Mouse (Mus musculus): ENCODE results near the gene Stk16.

Stk16 gene

GRCm38 (mm10) chr1:75239591-75239990 is 29.0 kb downstream of the Stk16 start:
- DNase-seq = no peak

GRCm38 (mm10) chr1:75243411-75243810 is 32.8 kb downstream of the Stk16 start:
- DNase-seq = no peak

- DNase-seq = no peak
These were observed 33.7 kb downstream of the Stk16 start for GRCm38 (mm10) chr1:75244175-75244826.

GRCm38 (mm10) chr1:75244836-75245235 is 34.2 kb downstream of the Stk16 start:
- DNase-seq = peak; percentile 77

- no peak for DNase-seq
These were observed 36.7 kb downstream of the Stk16 start for GRCm38 (mm10) chr1:75247071-75247930.

- DNase-seq = no peak
These were observed 37.6 kb downstream of the Stk16 start for GRCm38 (mm10) chr1:75248041-75248772.

- DNase-seq = no peak
These were observed 39.9 kb downstream of the Stk16 start for GRCm38 (mm10) chr1:75250498-75250897.

- peak; percentile 93 for DNase-seq
These were observed 40.7 kb downstream of the Stk16 start for GRCm38 (mm10) chr1:75251112-75251970.

- DNase-seq = no peak
These were observed 41.7 kb downstream of the Stk16 start for GRCm38 (mm10) chr1:75252308-75252707.

GRCm38 (mm10) chr1:75253029-75253428 is 42.4 kb downstream of the Stk16 start:
- DNase-seq = no peak

GRCm38 (mm10) chr1:75253849-75254624 is 43.4 kb downstream of the Stk16 start:
- peak; percentile 87 for DNase-seq

- no peak for DNase-seq
These were observed 44.0 kb downstream of the Stk16 start for GRCm38 (mm10) chr1:75254625-75255013.

- DNase-seq = no peak
These were observed 44.9 kb downstream of the Stk16 start for GRCm38 (mm10) chr1:75255516-75256046.

- no peak for DNase-seq
These were observed 50.6 kb downstream of the Stk16 start for GRCm38 (mm10) chr1:75261278-75261677.

- peak; percentile 42 for DNase-seq
These were observed 52.6 kb downstream of the Stk16 start for GRCm38 (mm10) chr1:75262969-75263951.

- no peak for DNase-seq
These were observed 53.6 kb downstream of the Stk16 start, which contains the start of gene Ptprn for GRCm38 (mm10) chr1:75264091-75264880. Ptprn (minus strand) TSS chr1:75264502.
